Mouse (Mus musculus): ENCODE data around the gene Inpp5d. TPM values are rescaled to one million over a fixed set of nuclear protein-coding genes. Genes with fewer than 3 reads are reported as not detected.

Gene Inpp5d
- polyA plus RNA-seq, 1 experiment from 2014 or later: 2.8 TPM

- ATAC-seq (ENCODE audit: low FRiP score, low TSS enrichment) (no peak), DNase-seq (ENCODE audit: low spot score) (no peak)
- no peak overlapping the region for H3K9ac ChIP-seq (ENCODE audit: low read length)
- H3K27me3 ChIP-seq (ENCODE audit: control insufficient read depth, insufficient read depth, low read length): no peaks in the 10 kb centered on the region
- H3K27ac ChIP-seq (replicated peaks): no peak overlapping the region
- no peaks in the 10 kb centered on the region for H3K4me1 ChIP-seq (replicated peaks; ENCODE audit: control insufficient read depth, insufficient read depth)
- no peaks in the 10 kb centered on the region for H3K9me3 ChIP-seq (ENCODE audit: control insufficient read depth, low read length)
- H3K4me2 ChIP-seq (replicated peaks; ENCODE audit: low read depth): no peak overlapping the region
- no peak overlapping the region for H3K4me3 ChIP-seq (ENCODE audit: low read depth, low read length)
- TF ChIP-seq CTCF (IDR thresholded peaks at IDR 0.05; ENCODE audit: low read depth) (no peak), EP300 (optimal IDR thresholded peaks at IDR 0.05) (no peak)
- WGBS: 76% methylated on average over 5 of the region's 5 CpGs
- no peaks in the 10 kb centered on the region for H3K36me3 ChIP-seq (ENCODE audit: control insufficient read depth, insufficient read depth, low read length)
These were observed 79.9 kb downstream of the Inpp5d start for GRCm38 (mm10) chr1:87699890-87700448.

- H3K4me1 ChIP-seq (replicated peaks; ENCODE audit: control insufficient read depth, insufficient read depth): no peaks in the 10 kb centered on the region
- no peak overlapping the region for H3K9ac ChIP-seq (ENCODE audit: low read length)
- TF ChIP-seq EP300 (optimal IDR thresholded peaks at IDR 0.05): no peak
- no peak for TF ChIP-seq CTCF (IDR thresholded peaks at IDR 0.05; ENCODE audit: low read depth)
- H3K4me3 ChIP-seq (ENCODE audit: low read depth, low read length): no peak overlapping the region
- no peak for ATAC-seq (ENCODE audit: low FRiP score, low TSS enrichment)
- no peak for DNase-seq (ENCODE audit: low spot score)
- no peak overlapping the region for H3K27ac ChIP-seq (replicated peaks)
- H3K4me2 ChIP-seq (replicated peaks; ENCODE audit: low read depth): no peak overlapping the region
- H3K9me3 ChIP-seq (ENCODE audit: control insufficient read depth, low read length): no peaks in the 10 kb centered on the region
- H3K27me3 ChIP-seq (ENCODE audit: control insufficient read depth, insufficient read depth, low read length): no peaks in the 10 kb centered on the region
- no peaks in the 10 kb centered on the region for H3K36me3 ChIP-seq (ENCODE audit: control insufficient read depth, insufficient read depth, low read length)
- WGBS: 86% methylated on average over 2 of the region's 2 CpGs
These were observed 84.1 kb downstream of the Inpp5d start for GRCm38 (mm10) chr1:87704230-87704629.

GRCm38 (mm10) chr1:87706361-87706760, 86.2 kb downstream of the Inpp5d start:
- Histone ChIP-seq H3K36me3 (ENCODE audit: control insufficient read depth, insufficient read depth, low read length) (no peaks in the 10 kb centered on the region), H3K4me1 (replicated peaks; ENCODE audit: control insufficient read depth, insufficient read depth) (no peaks in the 10 kb centered on the region), H3K9ac (ENCODE audit: low read length) (no peak overlapping the region), H3K27ac (replicated peaks) (no peak overlapping the region), H3K9me3 (ENCODE audit: control insufficient read depth, low read length) (no peaks in the 10 kb centered on the region), H3K27me3 (ENCODE audit: control insufficient read depth, insufficient read depth, low read length) (no peaks in the 10 kb centered on the region), H3K4me3 (ENCODE audit: low read depth, low read length) (no peak overlapping the region), H3K4me2 (replicated peaks; ENCODE audit: low read depth) (no peak overlapping the region)
- ATAC-seq (ENCODE audit: low FRiP score, low TSS enrichment): no peak
- DNase-seq (ENCODE audit: low spot score): no peak
- TF ChIP-seq CTCF (IDR thresholded peaks at IDR 0.05; ENCODE audit: low read depth): no peak
- TF ChIP-seq EP300 (optimal IDR thresholded peaks at IDR 0.05): no peak
- WGBS: 87% methylated on average over 3 of the region's 3 CpGs

GRCm38 (mm10) chr1:87709020-87709419, 88.9 kb downstream of the Inpp5d start:
- Histone ChIP-seq H3K27ac (replicated peaks) (no peak overlapping the region), H3K36me3 (ENCODE audit: control insufficient read depth, insufficient read depth, low read length) (no peaks in the 10 kb centered on the region), H3K4me1 (replicated peaks; ENCODE audit: control insufficient read depth, insufficient read depth) (no peaks in the 10 kb centered on the region), H3K27me3 (ENCODE audit: control insufficient read depth, insufficient read depth, low read length) (no peaks in the 10 kb centered on the region), H3K4me3 (ENCODE audit: low read depth, low read length) (no peak overlapping the region), H3K4me2 (replicated peaks; ENCODE audit: low read depth) (no peak overlapping the region), H3K9me3 (ENCODE audit: control insufficient read depth, low read length) (no peaks in the 10 kb centered on the region), H3K9ac (ENCODE audit: low read length) (no peak overlapping the region)
- no peak for ATAC-seq (ENCODE audit: low FRiP score, low TSS enrichment)
- no peak for TF ChIP-seq CTCF (IDR thresholded peaks at IDR 0.05; ENCODE audit: low read depth)
- TF ChIP-seq EP300 (optimal IDR thresholded peaks at IDR 0.05): no peak
- 74% methylated on average over 6 of the region's 6 CpGs for WGBS
- DNase-seq (ENCODE audit: low spot score): no peak

GRCm38 (mm10) chr1:87709661-87710270, 89.7 kb downstream of the Inpp5d start:
- TF ChIP-seq CTCF (IDR thresholded peaks at IDR 0.05; ENCODE audit: low read depth) (no peak), EP300 (optimal IDR thresholded peaks at IDR 0.05) (no peak)
- 81% methylated on average over 7 of the region's 7 CpGs for WGBS
- H3K9ac ChIP-seq (ENCODE audit: low read length): no peak overlapping the region
- no peak overlapping the region for H3K27ac ChIP-seq (replicated peaks)
- no peak overlapping the region for H3K4me2 ChIP-seq (replicated peaks; ENCODE audit: low read depth)
- no peaks in the 10 kb centered on the region for H3K27me3 ChIP-seq (ENCODE audit: control insufficient read depth, insufficient read depth, low read length)
- no peaks in the 10 kb centered on the region for H3K4me1 ChIP-seq (replicated peaks; ENCODE audit: control insufficient read depth, insufficient read depth)
- ATAC-seq (ENCODE audit: low FRiP score, low TSS enrichment) (no peak), DNase-seq (ENCODE audit: low spot score) (no peak)
- H3K36me3 ChIP-seq (ENCODE audit: control insufficient read depth, insufficient read depth, low read length): no peaks in the 10 kb centered on the region
- no peaks in the 10 kb centered on the region for H3K9me3 ChIP-seq (ENCODE audit: control insufficient read depth, low read length)
- H3K4me3 ChIP-seq (ENCODE audit: low read depth, low read length): no peak overlapping the region

GRCm38 (mm10) chr1:87711938-87712613, 92.0 kb downstream of the Inpp5d start:
- no peak for ATAC-seq (ENCODE audit: low FRiP score, low TSS enrichment)

More at GRCm38 (mm10) chr1:87711938-87712613, 92.0 kb downstream of the Inpp5d start:
- Histone ChIP-seq H3K9ac (ENCODE audit: low read length) (no peak overlapping the region), H3K27me3 (ENCODE audit: control insufficient read depth, insufficient read depth, low read length) (no peaks in the 10 kb centered on the region), H3K36me3 (ENCODE audit: control insufficient read depth, insufficient read depth, low read length) (no peaks in the 10 kb centered on the region), H3K4me3 (ENCODE audit: low read depth, low read length) (no peak overlapping the region), H3K9me3 (ENCODE audit: control insufficient read depth, low read length) (no peaks in the 10 kb centered on the region), H3K4me1 (replicated peaks; ENCODE audit: control insufficient read depth, insufficient read depth) (no peaks in the 10 kb centered on the region), H3K4me2 (replicated peaks; ENCODE audit: low read depth) (no peak overlapping the region), H3K27ac (replicated peaks) (no peak overlapping the region)
- TF ChIP-seq EP300 (optimal IDR thresholded peaks at IDR 0.05): no peak
- TF ChIP-seq CTCF (IDR thresholded peaks at IDR 0.05; ENCODE audit: low read depth): no peak
- DNase-seq (ENCODE audit: low spot score): no peak
- WGBS: 81% methylated on average over 10 of the region's 10 CpGs
